Mouse (Mus musculus) CD4-positive naive resting alpha-beta T cell, adult 76 days (primary cell): ENCODE results near the gene Lepr. TPM values are rescaled to one million over a fixed set of nuclear protein-coding genes. Genes with fewer than 3 reads are reported as not detected.

Source experiments
- total RNA-seq: library from RNA; stranded (reverse); gene quantifications from one replicate; pipeline ENCODE4 v1.2.4, GENCODE M21; 2023

The Lepr gene
- not detected for total RNA-seq

DNA sequence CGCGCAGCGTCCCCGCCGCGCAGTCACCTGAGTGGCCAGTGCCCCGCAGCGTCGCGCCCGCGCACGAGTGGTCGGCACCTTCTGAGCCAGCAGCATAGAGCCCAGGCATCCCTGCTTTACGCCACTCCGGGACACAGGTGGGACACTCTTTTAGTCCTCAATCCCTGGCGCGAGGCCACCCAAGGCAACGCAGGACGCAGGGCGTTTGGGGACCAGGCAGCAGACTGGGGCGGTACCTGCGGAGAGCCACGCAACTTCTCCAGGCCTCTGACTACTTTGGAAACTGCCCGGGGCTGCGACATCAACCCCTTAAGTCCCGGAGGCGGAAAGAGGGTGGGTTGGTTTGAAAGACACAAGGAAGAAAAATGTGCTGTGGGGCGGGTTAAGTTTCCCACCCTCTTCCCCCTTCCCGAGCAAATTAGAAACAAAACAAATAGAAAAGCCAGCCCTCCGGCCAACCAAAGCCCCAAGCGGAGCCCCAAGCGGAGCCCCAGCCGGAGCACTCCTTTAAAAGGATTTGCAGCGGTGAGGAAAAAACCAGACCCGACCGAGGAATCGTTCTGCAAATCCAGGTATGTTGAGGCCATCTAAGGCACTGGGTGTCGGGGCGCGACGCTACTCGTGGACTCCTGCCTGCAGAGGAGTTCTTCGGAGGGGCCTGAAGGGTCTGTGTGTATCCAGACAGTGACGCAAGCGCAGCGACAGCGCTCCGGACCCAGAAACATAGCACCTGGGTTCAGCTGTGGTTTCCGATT is at the start of gene Lepr:
Gene Lepr, plus strand, starts transcription at position 38 of the 755 bp plus-strand sequence.

GRCm38 (mm10) chr4:101843923-101844322 is 126.7 kb downstream of the Lepr start, which contains the start of gene B020004J07Rik:
Gene B020004J07Rik (minus strand): TSS chr4:101844023.

Other genes starting within 250 kb of the Lepr start
- 5.9 TPM for gene Dnajc6, start 220.8 kb upstream of the Lepr start, total RNA-seq
- 18.3 TPM for gene Leprot, start 69.7 kb upstream of the Lepr start, total RNA-seq
- not detected for gene B020004J07Rik, start 126.6 kb downstream of the Lepr start, total RNA-seq
- gene C130073F10Rik, start 176.4 kb downstream of the Lepr start, total RNA-seq = not detected
- gene Gm12800, start 191.7 kb downstream of the Lepr start, total RNA-seq = not detected
- not detected for gene Gm12794, start 223.0 kb downstream of the Lepr start, total RNA-seq